Mouse (Mus musculus) forebrain, embryonic 15.5 days (tissue): ENCODE data around the gene Cenpq. TPM values are rescaled to one million over a fixed set of nuclear protein-coding genes. Genes with fewer than 3 reads are reported as not detected.

Experiments
- ATAC-seq: fragments of 200-750 bp; cut with Nextera tagmentation; replicated peaks from 2 replicates; pipeline ENCODE4 v1.8.0; 2017; ENCODE audit warnings: mild to moderate bottlenecking, moderate TSS enrichment, moderate library complexity
- H3K27ac ChIP-seq: fragments of 300-500 bp; sonication (generic); replicated peaks from 2 replicates; pipeline ENCODE4 v1.5.1; 2015; ENCODE audit warnings: mild to moderate bottlenecking, inconsistent platforms
- H3K27me3 ChIP-seq: fragments of 300-500 bp; sonication (generic); 2 replicates; pipeline ENCODE4 v1.6.1; 2015; ENCODE audit warnings: inconsistent platforms
- H3K36me3 ChIP-seq: fragments of 300-500 bp; sonication (generic); 2 replicates; pipeline ENCODE4 v1.6.1; 2015; ENCODE audit warnings: mild to moderate bottlenecking, inconsistent platforms
- H3K4me1 ChIP-seq: fragments of 300-500 bp; sonication (generic); 2 replicates; pipeline ENCODE4 v1.6.1; 2015; ENCODE audit warnings: inconsistent platforms
- H3K4me2 ChIP-seq: fragments of 300-500 bp; sonication (generic); replicated peaks from 2 replicates; pipeline ENCODE4 v1.6.1; 2015; ENCODE audit warnings: mild to moderate bottlenecking, inconsistent platforms
- H3K4me3 ChIP-seq: fragments of 300-500 bp; sonication (generic); 2 replicates; pipeline ENCODE4 v1.5.1; 2015; ENCODE audit warnings: mild to moderate bottlenecking, inconsistent platforms
- H3K9ac ChIP-seq: fragments of 300-500 bp; sonication (generic); replicated peaks from 2 replicates; pipeline ENCODE4 v1.6.1; 2015; ENCODE audit warnings: mild to moderate bottlenecking, inconsistent platforms
- H3K9me3 ChIP-seq: fragments of 300-500 bp; sonication (generic); 2 replicates; pipeline ENCODE4 v1.6.1; 2016; ENCODE audit warnings: inconsistent platforms
- WGBS: fragments of 180-500 bp; shearing (Covaris S2); methylation state at CpG from one replicate; pipeline ENCODE4 v1.1.7; 2015; ENCODE audit warnings: mixed read lengths; 5-methylcytosine and 5-hydroxymethylcytosine counted together
- polyA plus RNA-seq: library from polyadenylated mRNA; unstranded; fragments of >200 nt; fragmentation: Nextera tagmentation; extraction: Ambion mirVana; gene quantifications from 2 replicates; pipeline ENCODE4 v1.2.1, GENCODE M21; 2015

The Cenpq gene
- polyA plus RNA-seq, 1 experiment from 2014 or later, result 19.0 TPM

- Histone ChIP-seq H3K4me3 (no peak overlapping the region), H3K27ac (no peak overlapping the region), H3K27me3 (no peaks in the 10 kb centered on the region), H3K36me3 (no peaks in the 10 kb centered on the region), H3K4me2 (no peak overlapping the region), H3K9me3 (no peaks in the 10 kb centered on the region), H3K9ac (no peak overlapping the region), H3K4me1 (no peaks in the 10 kb centered on the region)
- no peak for ATAC-seq
- 85% methylated on average over 4 of the region's 4 CpGs for WGBS
Observed at GRCm38 (mm10) chr17:40885155-40885554, 49.7 kb downstream of the Cenpq start.

GRCm38 (mm10) chr17:40882172-40882571 lies 52.7 kb downstream of the Cenpq start:
- no peak for ATAC-seq
- peaks cover 6% of the 10 kb centered on the region for H3K4me1 ChIP-seq
- 89% methylated on average over 6 of the region's 6 CpGs for WGBS
- H3K9me3 ChIP-seq, result no peaks in the 10 kb centered on the region
- no peaks in the 10 kb centered on the region for H3K36me3 ChIP-seq
- no peak overlapping the region for H3K9ac ChIP-seq
- H3K4me2 ChIP-seq, result no peak overlapping the region
- H3K4me3 ChIP-seq, result no peak overlapping the region
- no peaks in the 10 kb centered on the region for H3K27me3 ChIP-seq
- H3K27ac ChIP-seq, result no peak overlapping the region

GRCm38 (mm10) chr17:40879924-40880691 lies 54.7 kb downstream of the Cenpq start, which contains the start of gene 9130008F23Rik:
TSS of gene 9130008F23Rik (minus strand) at chr17:40880559.
- Histone ChIP-seq H3K4me1 (peaks cover 6% of the 10 kb centered on the region), H3K4me2 (peak within 1 kb of the TSS; percentile 84), H3K9me3 (no peaks in the 10 kb centered on the region), H3K27ac (no peak within 1 kb of the TSS), H3K4me3 (peak within 1 kb of the TSS; percentile 44), H3K9ac (peak within 1 kb of the TSS; percentile 50), H3K36me3 (no peaks in the 10 kb centered on the region), H3K27me3 (no peaks in the 10 kb centered on the region)
- peak; percentile 82 for ATAC-seq
- WGBS, result under 1% methylated on average over 40 of the region's 40 CpGs

- Histone ChIP-seq H3K27me3 (no peaks in the 10 kb centered on the region), H3K4me2 (peak overlapping the region; percentile 84), H3K4me1 (peaks cover 6% of the 10 kb centered on the region), H3K27ac (no peak overlapping the region), H3K9ac (peak overlapping the region; percentile 50), H3K4me3 (peak overlapping the region; percentile 44), H3K36me3 (no peaks in the 10 kb centered on the region), H3K9me3 (no peaks in the 10 kb centered on the region)
- WGBS, result 13% methylated on average over 6 of the region's 6 CpGs
- ATAC-seq, result no peak
Observed at GRCm38 (mm10) chr17:40879528-40879923, 55.3 kb downstream of the Cenpq start.

GRCm38 (mm10) chr17:40877741-40878140 lies 57.1 kb downstream of the Cenpq start:
- Histone ChIP-seq H3K9ac (no peak overlapping the region), H3K4me1 (peaks cover 6% of the 10 kb centered on the region), H3K27ac (no peak overlapping the region), H3K36me3 (no peaks in the 10 kb centered on the region), H3K4me3 (no peak overlapping the region), H3K4me2 (no peak overlapping the region), H3K27me3 (no peaks in the 10 kb centered on the region), H3K9me3 (no peaks in the 10 kb centered on the region)
- WGBS, result 62% methylated on average over 3 of the region's 3 CpGs
- no peak for ATAC-seq

GRCm38 (mm10) chr17:40875568-40875967 lies 59.3 kb downstream of the Cenpq start:
- WGBS, result 97% methylated on average over 1 of the region's 1 CpGs
- ATAC-seq, result no peak

GRCm38 (mm10) chr17:40874701-40875100 lies 60.1 kb downstream of the Cenpq start:
- no peak overlapping the region for H3K4me2 ChIP-seq
- H3K4me3 ChIP-seq, result no peak overlapping the region
- no peaks in the 10 kb centered on the region for H3K36me3 ChIP-seq
- no peaks in the 10 kb centered on the region for H3K9me3 ChIP-seq
- no peak overlapping the region for H3K27ac ChIP-seq
- ATAC-seq, result no peak
- no peaks in the 10 kb centered on the region for H3K27me3 ChIP-seq
- 84% methylated on average over 3 of the region's 3 CpGs for WGBS
- H3K9ac ChIP-seq, result no peak overlapping the region
- H3K4me1 ChIP-seq, result peaks cover 3% of the 10 kb centered on the region

More at GRCm38 (mm10) chr17:40875568-40875967, 59.3 kb downstream of the Cenpq start:
- Histone ChIP-seq H3K9ac (no peak overlapping the region), H3K27me3 (no peaks in the 10 kb centered on the region), H3K4me1 (peaks cover 6% of the 10 kb centered on the region), H3K4me3 (no peak overlapping the region), H3K27ac (no peak overlapping the region), H3K9me3 (no peaks in the 10 kb centered on the region), H3K4me2 (no peak overlapping the region), H3K36me3 (no peaks in the 10 kb centered on the region)

- Histone ChIP-seq H3K27me3 (no peaks in the 10 kb centered on the region), H3K9ac (no peak overlapping the region), H3K27ac (no peak overlapping the region), H3K9me3 (no peaks in the 10 kb centered on the region), H3K4me2 (no peak overlapping the region), H3K36me3 (no peaks in the 10 kb centered on the region), H3K4me1 (no peaks in the 10 kb centered on the region), H3K4me3 (no peak overlapping the region)
- 78% methylated on average over 2 of the region's 2 CpGs for WGBS
- ATAC-seq, result no peak
Observed at GRCm38 (mm10) chr17:40873582-40874011, 61.2 kb downstream of the Cenpq start.

Other genes starting within 250 kb of the Cenpq start
- not detected in 2 replicates for gene Esp1, start 207.9 kb downstream of the Cenpq start, polyA plus RNA-seq
- gene Crisp2, start 128.0 kb downstream of the Cenpq start, polyA plus RNA-seq, result not detected in 2 replicates
- 0.15 and 0.17 TPM in 2 replicates for gene Rhag, start 123.9 kb downstream of the Cenpq start, polyA plus RNA-seq
- 0.31 and 0.70 TPM in 2 replicates for gene 9130008F23Rik, start 54.5 kb downstream of the Cenpq start, polyA plus RNA-seq
- gene Glyatl3, start 20.7 kb downstream of the Cenpq start, polyA plus RNA-seq, result not detected in 2 replicates
- gene Mut, start 362 bp downstream of the Cenpq start, polyA plus RNA-seq, result 22.0 and 22.7 TPM in 2 replicates